Mouse (Mus musculus) hindbrain, embryonic 11.5 days (tissue): Measurements from ENCODE around the gene Gab2. TPM values are rescaled to one million over a fixed set of nuclear protein-coding genes. Genes with fewer than 3 reads are reported as not detected.
"Not testable (repeated sequence)": the region's sequence is repeated elsewhere in the genome, so short reads cannot be mapped to it uniquely, and the experiment has no call there.

Experiments
- ATAC-seq: fragments of 200-750 bp; cut with Nextera tagmentation; 2 replicates; pipeline ENCODE4 v1.8.0; 2017; ENCODE audit warnings: mild to moderate bottlenecking, moderate TSS enrichment, moderate library complexity; ENCODE audit not compliant: low FRiP score
- DNase-seq: peaks from one replicate; pipeline ENCODE4 v3.0.0-alpha.2; 2015; ENCODE audit warnings: low spot score
- H3K27ac ChIP-seq: fragments of 300-500 bp; sonication (generic); 2 replicates; pipeline ENCODE4 v1.5.1; 2014; ENCODE audit warnings: mild to moderate bottlenecking, low read depth, low read length
- H3K27me3 ChIP-seq: fragments of 300-500 bp; sonication (generic); 2 replicates; pipeline ENCODE4 v1.6.1; 2014; ENCODE audit warnings: mild to moderate bottlenecking, low read length, moderate library complexity, mixed read lengths; ENCODE audit not compliant: control insufficient read depth, insufficient read depth
- H3K36me3 ChIP-seq: fragments of 300-500 bp; sonication (generic); 2 replicates; pipeline ENCODE4 v1.6.1; 2014; ENCODE audit warnings: mild to moderate bottlenecking, low read length, moderate library complexity, mixed read lengths; ENCODE audit not compliant: control insufficient read depth, insufficient read depth
- H3K4me1 ChIP-seq: fragments of 300-500 bp; sonication (generic); replicated peaks from 2 replicates; pipeline ENCODE4 v1.6.1; 2014; ENCODE audit warnings: low read length, mixed read lengths; ENCODE audit not compliant: control insufficient read depth, insufficient read depth
- H3K4me2 ChIP-seq: fragments of 300-500 bp; sonication (generic); replicated peaks from 2 replicates; pipeline ENCODE4 v1.6.1; 2014; ENCODE audit warnings: mild to moderate bottlenecking, low read depth, low read length
- H3K4me3 ChIP-seq: fragments of 300-500 bp; sonication (generic); 2 replicates; pipeline ENCODE4 v1.5.1; 2014; ENCODE audit warnings: low read depth, low read length
- H3K9ac ChIP-seq: fragments of 300-500 bp; sonication (generic); 2 replicates; pipeline ENCODE4 v1.6.1; 2014; ENCODE audit warnings: low read depth, low read length
- H3K9me3 ChIP-seq: fragments of 300-500 bp; sonication (generic); 2 replicates; pipeline ENCODE4 v1.6.1; 2016; ENCODE audit warnings: low read length; ENCODE audit not compliant: control insufficient read depth
- WGBS: fragments of 180-500 bp; shearing (Covaris S2); extraction: QIAGEN DNeasy Blood & Tissue Kit; methylation state at CpG from one replicate; pipeline ENCODE4 v1.1.7; 2014; 5-methylcytosine and 5-hydroxymethylcytosine counted together
- polyA plus RNA-seq: library from polyadenylated mRNA; unstranded; fragments of >200 nt; fragmentation: Nextera tagmentation; extraction: Ambion mirVana; gene quantifications from 2 replicates; pipeline ENCODE4 v1.2.1, GENCODE M21; 2014

Gene Gab2
- polyA plus RNA-seq, 1 experiment from 2014 or later: 8.1 TPM

DNA sequence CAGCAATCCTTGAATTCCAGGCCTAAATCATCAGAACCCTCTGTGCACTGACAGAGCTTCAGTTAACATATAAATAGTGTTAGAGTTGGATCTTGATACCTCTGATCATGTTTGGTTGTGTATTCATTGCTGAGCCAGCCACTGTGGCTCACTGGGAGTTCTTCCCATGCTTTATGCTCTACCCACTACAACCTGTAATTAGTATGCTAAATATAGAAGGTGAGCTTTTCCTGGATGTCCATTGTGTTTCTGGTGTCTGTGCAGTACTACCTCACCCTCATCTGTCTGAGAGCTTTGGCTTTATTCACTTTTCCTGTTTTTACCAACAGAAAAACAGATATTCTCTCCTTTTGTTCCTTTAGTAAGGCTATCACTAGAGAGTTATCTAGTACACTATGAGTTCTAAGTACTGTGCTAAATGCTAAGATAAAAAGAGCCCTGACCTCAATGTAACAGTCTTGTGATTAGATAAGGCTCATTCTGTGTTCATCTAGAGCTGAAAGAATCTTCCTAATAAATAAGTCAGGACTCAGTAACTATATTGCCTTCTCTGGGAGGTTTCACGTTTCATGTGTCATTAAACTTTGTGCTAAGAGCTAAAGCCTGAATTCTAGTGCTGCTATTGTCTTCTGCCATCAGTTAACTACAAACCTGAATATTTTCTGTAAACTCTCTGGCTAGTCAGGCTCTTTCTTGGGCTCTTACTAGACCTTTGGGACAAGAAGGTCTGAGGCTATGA, 127.6 kb downstream of the Gab2 start:
- ATAC-seq (no peak), DNase-seq (no peak)
- Histone ChIP-seq H3K36me3 (no peaks in the 10 kb centered on the region), H3K4me2 (no peak overlapping the region), H3K9me3 (no peaks in the 10 kb centered on the region), H3K4me1 (no peaks in the 10 kb centered on the region), H3K9ac (no peak overlapping the region), H3K27ac (no peak overlapping the region), H3K27me3 (no peaks in the 10 kb centered on the region), H3K4me3 (no peak overlapping the region)
- WGBS: 85% methylated on average over 1 of the region's 1 CpGs

DNA sequence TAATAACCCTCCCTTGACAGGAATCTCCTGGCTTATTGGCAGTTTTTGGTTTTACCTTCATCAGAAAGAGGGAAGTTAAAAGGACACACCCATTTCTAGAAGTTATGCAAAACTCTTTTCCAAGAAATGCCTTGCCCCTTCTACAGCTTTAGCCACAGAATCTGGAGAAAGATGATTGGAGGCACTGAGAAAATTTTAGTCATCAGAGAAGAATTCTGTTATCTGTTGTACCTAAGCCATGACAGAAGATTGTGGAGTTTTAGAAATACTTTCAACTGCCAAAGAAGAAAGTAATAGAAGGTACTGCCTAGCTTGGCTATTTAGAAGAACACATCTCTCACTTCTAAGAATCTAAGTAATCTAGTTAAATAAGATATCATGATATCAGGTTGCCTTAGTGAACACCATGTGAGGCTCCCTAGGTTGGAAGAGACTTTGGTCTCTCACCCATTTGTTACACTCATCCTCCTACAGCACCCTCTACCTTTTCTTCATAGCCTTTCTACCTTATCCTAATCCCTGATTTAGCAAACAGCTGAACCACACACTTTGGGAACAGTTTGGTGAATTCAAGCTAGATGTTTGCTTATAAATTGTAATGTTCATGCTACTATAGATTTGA, 128.8 kb downstream of the Gab2 start:
- Histone ChIP-seq H3K27me3 (no peaks in the 10 kb centered on the region), H3K4me3 (no peak overlapping the region), H3K4me1 (no peaks in the 10 kb centered on the region), H3K9ac (no peak overlapping the region), H3K36me3 (no peaks in the 10 kb centered on the region), H3K4me2 (no peak overlapping the region), H3K9me3 (no peaks in the 10 kb centered on the region), H3K27ac (no peak overlapping the region)
- no peak for DNase-seq
- no peak for ATAC-seq

DNA sequence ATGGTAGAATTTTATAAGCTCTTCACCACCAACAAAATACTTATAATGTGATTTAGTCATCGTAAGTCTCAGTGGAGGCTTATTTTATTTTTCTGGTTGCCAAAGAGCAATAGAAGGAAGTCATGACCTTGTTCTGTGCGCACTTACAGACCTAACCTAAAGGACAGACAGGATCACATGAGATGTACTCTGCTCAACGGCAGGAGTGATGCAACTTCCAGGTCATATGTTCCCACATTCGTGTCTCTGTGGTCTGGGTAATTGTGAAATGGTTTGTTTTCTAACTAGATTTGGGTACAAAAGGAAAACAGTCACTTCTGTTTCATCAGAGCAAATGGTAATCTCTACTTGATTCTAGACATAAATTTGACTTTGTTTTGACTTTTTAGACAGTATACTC, 129.7 kb downstream of the Gab2 start:
- Histone ChIP-seq H3K4me3 (no peak overlapping the region), H3K4me1 (no peaks in the 10 kb centered on the region), H3K4me2 (no peak overlapping the region), H3K9me3 (no peaks in the 10 kb centered on the region), H3K27me3 (no peaks in the 10 kb centered on the region), H3K27ac (no peak overlapping the region), H3K9ac (no peak overlapping the region), H3K36me3 (no peaks in the 10 kb centered on the region)
- WGBS: 84% methylated on average over 4 of the region's 4 CpGs
- ATAC-seq: no peak
- no peak for DNase-seq

DNA sequence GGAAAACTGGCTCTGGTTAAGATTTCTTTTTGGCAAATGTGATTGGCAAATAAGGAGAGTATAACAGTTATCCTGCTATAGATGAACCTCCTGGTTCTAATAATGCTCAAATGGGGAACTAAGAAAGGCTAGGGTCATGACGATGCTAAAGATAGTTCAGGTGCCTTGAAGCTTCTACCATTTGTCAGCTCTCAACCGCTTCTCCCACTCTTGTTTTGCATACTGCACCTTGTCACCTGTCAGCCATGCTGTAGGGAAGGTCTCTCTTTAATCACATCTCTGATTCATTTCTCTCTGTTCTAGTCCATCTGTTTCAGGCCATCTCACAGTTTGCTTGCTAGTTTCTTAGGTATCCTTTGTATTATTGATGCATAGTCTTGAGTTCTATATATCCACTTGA, 142.4 kb downstream of the Gab2 start:
- Histone ChIP-seq H3K9me3 (no peaks in the 10 kb centered on the region), H3K27me3 (no peaks in the 10 kb centered on the region), H3K4me1 (no peaks in the 10 kb centered on the region), H3K9ac (no peak overlapping the region), H3K4me2 (no peak overlapping the region), H3K4me3 (no peak overlapping the region), H3K36me3 (no peaks in the 10 kb centered on the region), H3K27ac (no peak overlapping the region)
- 84% methylated on average over 2 of the region's 2 CpGs for WGBS
- ATAC-seq (no peak), DNase-seq (no peak)

DNA sequence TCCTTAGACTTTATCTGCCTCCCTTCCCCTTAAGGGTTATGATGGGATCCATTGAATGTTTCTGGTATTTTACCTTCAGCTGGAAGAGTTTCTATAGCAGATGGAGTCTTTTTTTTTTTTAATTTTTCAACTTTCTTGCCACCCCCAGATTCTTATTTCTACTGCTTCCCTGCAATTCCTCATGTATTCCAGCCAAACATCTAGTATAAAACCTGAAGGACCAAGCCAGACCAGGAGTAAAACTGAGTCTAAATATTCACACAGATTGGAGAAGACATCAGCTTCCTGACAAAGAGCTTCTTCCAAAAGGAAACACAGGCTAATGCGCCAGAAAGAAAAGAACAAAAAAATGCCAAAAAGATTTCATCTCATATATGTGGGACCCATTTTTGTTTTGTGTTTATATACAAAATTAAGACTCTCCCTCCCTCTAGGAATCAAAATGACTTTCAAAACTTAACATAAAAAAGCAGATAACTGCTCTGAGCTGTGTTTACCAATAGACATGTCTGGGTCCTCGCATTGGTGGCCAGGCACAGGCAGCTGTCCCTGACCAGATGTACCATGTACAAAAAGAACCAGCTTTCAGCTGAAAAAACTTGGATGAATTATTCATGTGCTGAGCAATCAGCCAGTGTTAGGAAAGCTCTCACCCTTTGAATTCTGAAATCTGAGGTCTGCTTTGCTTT, 164.0 kb downstream of the Gab2 start:
- WGBS: 81% methylated on average over 2 of the region's 2 CpGs
- ATAC-seq: no peak
- no peak for DNase-seq
- Histone ChIP-seq H3K4me3 (no peak overlapping the region), H3K9ac (no peak overlapping the region), H3K27ac (no peak overlapping the region), H3K27me3 (no peaks in the 10 kb centered on the region), H3K4me1 (no peaks in the 10 kb centered on the region), H3K36me3 (no peaks in the 10 kb centered on the region), H3K4me2 (no peak overlapping the region), H3K9me3 (no peaks in the 10 kb centered on the region)

DNA sequence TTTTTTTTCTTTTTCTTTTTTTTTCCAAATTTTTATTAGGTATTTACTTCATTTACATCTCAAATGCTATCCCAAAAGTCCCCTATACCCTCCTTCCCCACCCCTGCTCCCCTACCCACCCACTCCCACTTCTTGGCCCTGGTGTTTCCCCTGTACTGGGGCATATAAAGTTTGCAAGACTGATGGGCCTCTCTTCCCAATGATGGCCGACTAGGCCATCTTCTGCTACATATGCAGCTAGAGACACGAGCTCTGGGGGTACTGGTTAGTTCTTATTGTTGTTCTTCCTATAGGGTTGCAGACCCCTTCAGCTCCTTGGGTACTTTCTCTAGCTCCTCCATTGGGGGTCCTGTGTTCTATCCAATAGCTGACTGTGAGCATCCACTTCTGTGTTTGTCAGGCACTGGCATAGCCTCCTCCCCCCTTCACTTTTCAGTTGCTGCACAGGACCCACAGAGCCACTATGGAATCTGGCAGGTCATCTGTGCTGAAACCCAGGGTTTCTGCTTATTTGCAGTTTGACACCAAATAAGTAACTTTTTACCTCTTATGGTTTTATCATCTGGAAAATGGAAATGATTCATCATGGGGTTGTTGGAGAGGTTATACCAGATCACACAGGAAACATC, 164.7 kb downstream of the Gab2 start:
- H3K4me1 ChIP-seq, ATAC-seq, H3K9ac ChIP-seq, H3K36me3 ChIP-seq, DNase-seq, H3K4me3 ChIP-seq, H3K4me2 ChIP-seq, H3K27ac ChIP-seq, H3K27me3 ChIP-seq, H3K9me3 ChIP-seq: not testable (repeated sequence)
- 74% methylated on average over 2 of the region's 2 CpGs for WGBS

DNA sequence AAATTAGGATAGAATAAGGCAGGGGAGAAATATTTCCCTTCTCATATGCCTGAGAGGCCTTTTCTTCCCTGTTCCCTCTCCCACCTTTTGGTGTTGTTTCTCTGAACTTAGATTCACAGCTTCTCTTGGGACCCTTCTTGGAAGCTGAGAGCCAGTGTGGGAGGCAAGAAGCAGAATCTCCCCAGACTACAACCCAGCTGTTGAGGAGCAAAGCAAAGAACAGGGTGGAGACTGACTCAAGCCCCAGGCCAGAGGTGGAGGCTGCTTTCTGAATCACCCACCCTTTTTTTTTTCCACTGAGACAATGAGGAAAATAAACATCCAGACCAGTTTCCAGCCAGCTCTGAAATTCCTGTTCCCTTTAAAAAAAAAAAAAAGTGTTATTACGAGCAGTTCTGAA, 166.3 kb downstream of the Gab2 start:
- Histone ChIP-seq H3K9ac (no peak overlapping the region), H3K9me3 (no peaks in the 10 kb centered on the region), H3K4me3 (no peak overlapping the region), H3K27me3 (no peaks in the 10 kb centered on the region), H3K4me1 (no peaks in the 10 kb centered on the region), H3K36me3 (no peaks in the 10 kb centered on the region), H3K27ac (no peak overlapping the region), H3K4me2 (no peak overlapping the region)
- WGBS: 88% methylated on average over 1 of the region's 1 CpGs
- ATAC-seq: no peak
- DNase-seq: no peak

DNA sequence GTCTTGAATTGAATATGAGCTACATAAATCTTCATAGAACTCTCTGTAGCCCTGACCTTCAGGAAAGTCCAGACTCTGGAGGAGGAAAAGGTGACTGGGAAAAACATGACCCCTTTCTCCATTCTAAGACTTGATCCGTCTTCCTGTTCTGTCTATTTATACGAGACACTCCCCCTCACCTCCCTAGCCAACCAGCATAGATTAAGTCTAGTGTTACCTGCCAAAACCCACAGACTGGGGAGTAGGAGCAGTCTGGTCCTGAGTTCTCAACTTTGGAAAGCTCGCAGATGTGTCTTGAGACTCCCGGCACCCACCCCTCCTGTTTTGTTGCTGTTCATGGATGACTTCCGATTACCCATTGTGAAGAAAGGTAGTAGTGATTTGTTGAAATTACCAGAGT, 166.8 kb downstream of the Gab2 start:
- H3K27me3 ChIP-seq: no peaks in the 10 kb centered on the region
- ATAC-seq (no peak), DNase-seq (no peak)
- WGBS: 79% methylated on average over 5 of the region's 5 CpGs
- no peak overlapping the region for H3K4me2 ChIP-seq
- H3K9ac ChIP-seq: no peak overlapping the region
- H3K4me3 ChIP-seq: no peak overlapping the region
- H3K36me3 ChIP-seq: no peaks in the 10 kb centered on the region
- no peaks in the 10 kb centered on the region for H3K9me3 ChIP-seq
- H3K4me1 ChIP-seq: no peaks in the 10 kb centered on the region
- no peak overlapping the region for H3K27ac ChIP-seq
